Mouse (Mus musculus) kidney, adult 2 months (tissue): ENCODE measurements around the gene Ube4a.

ENCODE experiments used
- CTCF ChIP-seq: fragments of 200-500 bp; conservative IDR thresholded peaks from 2 replicates; pipeline ENCODE4 v1.5.1; 2011; ENCODE audit warnings: low read depth, mild to moderate bottlenecking, control low read depth, low read length, moderate library complexity, mixed read lengths; ENCODE audit not compliant: insufficient read depth, insufficient read length
- POLR2A ChIP-seq: fragments of 200-500 bp; IDR thresholded peaks from one replicate; pipeline ENCODE4 v1.6.1; 2011; ENCODE audit warnings: low read depth, low read length, control low read depth

DNA sequence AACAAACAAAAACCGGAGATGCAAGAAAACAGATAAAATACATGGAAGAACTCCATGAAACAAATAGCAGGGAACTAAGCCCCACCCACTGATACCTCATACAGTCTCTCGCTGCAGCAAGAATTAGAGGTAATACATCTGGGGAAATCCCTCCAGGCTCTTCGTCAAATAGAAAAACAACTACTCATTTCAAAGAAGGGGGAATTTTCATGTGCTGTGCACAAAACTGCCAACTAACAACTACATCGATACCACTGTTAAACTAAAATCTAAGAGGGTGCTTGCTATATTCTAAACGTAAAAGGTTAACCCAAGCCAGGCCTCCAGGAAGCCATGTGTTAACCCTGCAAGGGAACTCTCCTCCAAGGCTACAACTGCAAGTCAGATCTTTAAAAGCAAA lies 91.7 kb downstream of the Ube4a start:
- TF ChIP-seq CTCF (no peak), POLR2A (no peak)
